Mouse (Mus musculus): ENCODE data around the gene Atp6v1g2. TPM values are rescaled to one million over a fixed set of nuclear protein-coding genes. Genes with fewer than 3 reads are reported as not detected.
A peak's percentile ranks its signal among the peaks of the same experiment; 100 is the strongest.

The Atp6v1g2 gene
- polyA plus RNA-seq, 1 experiment from 2014 or later: 4.1 TPM

- no peaks in the 10 kb centered on the region for H3K9me3 ChIP-seq (ENCODE audit: control insufficient read depth)
- WGBS: 46% methylated on average over 3 of the region's 3 CpGs
- H3K4me1 ChIP-seq (replicated peaks; ENCODE audit: control insufficient read depth, insufficient read depth, low read length): no peaks in the 10 kb centered on the region
- H3K27me3 ChIP-seq (replicated peaks; ENCODE audit: control insufficient read depth, insufficient read depth, low read length): no peaks in the 10 kb centered on the region
- no peak overlapping the region for H3K9ac ChIP-seq (ENCODE audit: low read depth, low read length)
- ATAC-seq: 0 out of 2 replicates have a peak, but pooled peaks have one; percentile 25
- no peak overlapping the region for H3K4me2 ChIP-seq (replicated peaks; ENCODE audit: low read depth)
- no peak overlapping the region for H3K4me3 ChIP-seq (ENCODE audit: low read depth, low read length)
- no peak for TF ChIP-seq CTCF (IDR thresholded peaks at IDR 0.05; ENCODE audit: low read depth)
- no peak overlapping the region for H3K27ac ChIP-seq (ENCODE audit: low read depth, low read length)
- no peaks in the 10 kb centered on the region for H3K36me3 ChIP-seq (ENCODE audit: control insufficient read depth, insufficient read depth)
Measured at GRCm38 (mm10) chr17:35210593-35210992, 22.9 kb upstream of the Atp6v1g2 start.

- no peak for TF ChIP-seq CTCF (IDR thresholded peaks at IDR 0.05; ENCODE audit: low read depth)
- ATAC-seq: peak; percentile 71
- H3K4me1 ChIP-seq (replicated peaks; ENCODE audit: control insufficient read depth, insufficient read depth, low read length): no peaks in the 10 kb centered on the region
- no peaks in the 10 kb centered on the region for H3K36me3 ChIP-seq (ENCODE audit: control insufficient read depth, insufficient read depth)
- no peaks in the 10 kb centered on the region for H3K27me3 ChIP-seq (replicated peaks; ENCODE audit: control insufficient read depth, insufficient read depth, low read length)
- 57% methylated on average over 5 of the region's 5 CpGs for whole genome bisulfite sequencing
- H3K4me2 ChIP-seq (replicated peaks; ENCODE audit: low read depth): no peak overlapping the region
- no peak overlapping the region for H3K27ac ChIP-seq (ENCODE audit: low read depth, low read length)
- no peak overlapping the region for H3K4me3 ChIP-seq (ENCODE audit: low read depth, low read length)
- no peak overlapping the region for H3K9ac ChIP-seq (ENCODE audit: low read depth, low read length)
- H3K9me3 ChIP-seq (ENCODE audit: control insufficient read depth): no peaks in the 10 kb centered on the region
Measured at GRCm38 (mm10) chr17:35213071-35213470, 20.4 kb upstream of the Atp6v1g2 start.

- TF ChIP-seq CTCF (IDR thresholded peaks at IDR 0.05; ENCODE audit: low read depth): no peak
- Histone ChIP-seq H3K36me3 (ENCODE audit: control insufficient read depth, insufficient read depth) (peaks cover 35% of the 10 kb centered on the region), H3K4me2 (replicated peaks; ENCODE audit: low read depth) (peak overlapping the region; percentile 21; the same call in 1 of the 2 replicates), H3K4me3 (ENCODE audit: low read depth, low read length) (no peak overlapping the region), H3K27me3 (replicated peaks; ENCODE audit: control insufficient read depth, insufficient read depth, low read length) (no peaks in the 10 kb centered on the region), H3K4me1 (replicated peaks; ENCODE audit: control insufficient read depth, insufficient read depth, low read length) (no peaks in the 10 kb centered on the region), H3K9me3 (ENCODE audit: control insufficient read depth) (no peaks in the 10 kb centered on the region), H3K9ac (ENCODE audit: low read depth, low read length) (no peak overlapping the region), H3K27ac (ENCODE audit: low read depth, low read length) (no peak overlapping the region)
- 83% methylated on average over 18 of the region's 18 CpGs for WGBS
- ATAC-seq: no peak
Measured at GRCm38 (mm10) chr17:35218516-35219193, 14.8 kb upstream of the Atp6v1g2 start.

- H3K27ac ChIP-seq (ENCODE audit: low read depth, low read length): no peak overlapping the region
- WGBS: 69% methylated on average over 6 of the region's 6 CpGs
Measured at GRCm38 (mm10) chr17:35219601-35220041, 13.8 kb upstream of the Atp6v1g2 start.

GRCm38 (mm10) chr17:35220156-35220952, 13.1 kb upstream of the Atp6v1g2 start, which contains the start of gene Gm16181:
Gm16181 (plus strand) TSS chr17:35220834.
- Histone ChIP-seq H3K9ac (ENCODE audit: low read depth, low read length) (no peak within 1 kb of the TSS), H3K4me2 (replicated peaks; ENCODE audit: low read depth) (0 out of 2 replicates have a peak within 1 kb of the TSS, but pooled peaks have one; percentile 13), H3K4me3 (ENCODE audit: low read depth, low read length) (no peak within 1 kb of the TSS), H3K9me3 (ENCODE audit: control insufficient read depth) (no peaks in the 10 kb centered on the region), H3K27me3 (replicated peaks; ENCODE audit: control insufficient read depth, insufficient read depth, low read length) (no peaks in the 10 kb centered on the region), H3K27ac (ENCODE audit: low read depth, low read length) (peak within 1 kb of the TSS; percentile 47; the same call in 1 of the 2 replicates), H3K4me1 (replicated peaks; ENCODE audit: control insufficient read depth, insufficient read depth, low read length) (no peaks in the 10 kb centered on the region), H3K36me3 (ENCODE audit: control insufficient read depth, insufficient read depth) (peaks cover 36% of the 10 kb centered on the region)
- ATAC-seq: no peak
- WGBS: 71% methylated on average over 28 of the region's 28 CpGs
- no peak for TF ChIP-seq CTCF (IDR thresholded peaks at IDR 0.05; ENCODE audit: low read depth)

More at GRCm38 (mm10) chr17:35219601-35220041, 13.8 kb upstream of the Atp6v1g2 start:
- Histone ChIP-seq H3K9ac (ENCODE audit: low read depth, low read length) (no peak overlapping the region), H3K27me3 (replicated peaks; ENCODE audit: control insufficient read depth, insufficient read depth, low read length) (no peaks in the 10 kb centered on the region), H3K36me3 (ENCODE audit: control insufficient read depth, insufficient read depth) (peaks cover 36% of the 10 kb centered on the region), H3K4me3 (ENCODE audit: low read depth, low read length) (no peak overlapping the region), H3K4me2 (replicated peaks; ENCODE audit: low read depth) (no peak overlapping the region), H3K4me1 (replicated peaks; ENCODE audit: control insufficient read depth, insufficient read depth, low read length) (no peaks in the 10 kb centered on the region), H3K9me3 (ENCODE audit: control insufficient read depth) (no peaks in the 10 kb centered on the region)
- no peak for ATAC-seq
- no peak for TF ChIP-seq CTCF (IDR thresholded peaks at IDR 0.05; ENCODE audit: low read depth)

DNA sequence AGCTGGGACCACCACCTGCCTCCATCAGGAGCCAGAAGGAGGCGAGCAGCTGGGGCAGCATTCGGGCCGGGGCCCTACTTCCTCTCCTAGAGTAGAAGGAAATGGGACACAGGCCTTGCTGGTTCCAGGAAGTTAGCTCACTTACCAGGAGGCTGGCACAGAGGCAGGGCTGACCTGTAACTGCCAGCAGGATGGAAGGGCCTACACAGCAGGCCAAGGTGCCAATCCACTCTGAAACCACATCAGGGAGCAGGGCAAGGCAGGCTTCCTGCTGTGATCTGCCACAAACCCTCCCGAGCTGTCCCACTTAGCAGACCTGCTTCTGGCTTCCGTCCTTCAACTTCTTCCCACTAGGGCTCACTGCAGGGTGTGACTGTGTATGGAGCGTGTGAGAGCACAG, 11.2 kb upstream of the Atp6v1g2 start:
- whole genome bisulfite sequencing: 69% methylated on average over 6 of the region's 6 CpGs
- Histone ChIP-seq H3K4me1 (replicated peaks; ENCODE audit: control insufficient read depth, insufficient read depth, low read length) (no peaks in the 10 kb centered on the region), H3K4me3 (ENCODE audit: low read depth, low read length) (no peak overlapping the region), H3K27me3 (replicated peaks; ENCODE audit: control insufficient read depth, insufficient read depth, low read length) (no peaks in the 10 kb centered on the region), H3K27ac (ENCODE audit: low read depth, low read length) (no peak overlapping the region), H3K36me3 (ENCODE audit: control insufficient read depth, insufficient read depth) (peaks cover 38% of the 10 kb centered on the region), H3K9me3 (ENCODE audit: control insufficient read depth) (no peaks in the 10 kb centered on the region), H3K4me2 (replicated peaks; ENCODE audit: low read depth) (no peak overlapping the region), H3K9ac (ENCODE audit: low read depth, low read length) (no peak overlapping the region)
- no peak for ATAC-seq
- no peak for TF ChIP-seq CTCF (IDR thresholded peaks at IDR 0.05; ENCODE audit: low read depth)
